Mouse (Mus musculus) stomach, postnatal 0 days (tissue): ENCODE data around the gene Hoxb3. TPM values are rescaled to one million over a fixed set of nuclear protein-coding genes. Genes with fewer than 3 reads are reported as not detected.

Experiments used
- ATAC-seq: fragments of 200-750 bp; cut with Nextera tagmentation; 2 replicates; pipeline ENCODE4 v1.8.0; 2017; ENCODE audit not compliant: low FRiP score, low TSS enrichment
- DNase-seq: peaks from one replicate; pipeline ENCODE4 v3.0.0-alpha.2; 2016; ENCODE audit warnings: low spot score
- H3K27ac ChIP-seq: fragments of 300-500 bp; sonication (generic); replicated peaks from 2 replicates; pipeline ENCODE4 v1.5.1; 2014; ENCODE audit warnings: mild to moderate bottlenecking, control low read depth
- H3K27me3 ChIP-seq: fragments of 300-500 bp; sonication (generic); 2 replicates; pipeline ENCODE4 v1.6.1; 2014; ENCODE audit warnings: low read length; ENCODE audit not compliant: control insufficient read depth, insufficient read depth
- H3K36me3 ChIP-seq: fragments of 300-500 bp; sonication (generic); 2 replicates; pipeline ENCODE4 v1.6.1; 2014; ENCODE audit warnings: low read length, mixed read lengths; ENCODE audit not compliant: control insufficient read depth, insufficient read depth
- H3K4me1 ChIP-seq: fragments of 300-500 bp; sonication (generic); replicated peaks from 2 replicates; pipeline ENCODE4 v1.6.1; 2014; ENCODE audit warnings: antibody characterized with exemption; ENCODE audit not compliant: control insufficient read depth, insufficient read depth
- H3K4me2 ChIP-seq: fragments of 300-500 bp; sonication (generic); replicated peaks from 2 replicates; pipeline ENCODE4 v1.6.1; 2014; ENCODE audit warnings: low read depth, mild to moderate bottlenecking, control low read depth, moderate library complexity
- H3K4me3 ChIP-seq: fragments of 300-500 bp; sonication (generic); 2 replicates; pipeline ENCODE4 v1.5.1; 2014; ENCODE audit warnings: low read depth, low read length, control low read depth
- H3K9ac ChIP-seq: fragments of 300-500 bp; sonication (generic); 2 replicates; pipeline ENCODE4 v1.6.1; 2014; ENCODE audit warnings: mild to moderate bottlenecking, low read length, control low read depth, mixed read lengths
- H3K9me3 ChIP-seq: fragments of 300-500 bp; sonication (generic); 2 replicates; pipeline ENCODE4 v1.6.1; 2016; ENCODE audit warnings: low read length; ENCODE audit not compliant: control insufficient read depth
- CTCF ChIP-seq: IDR thresholded peaks from 2 replicates; pipeline ENCODE4 v1.5.1; 2016; ENCODE audit warnings: antibody characterized with exemption, low read depth, mild to moderate bottlenecking, moderate library complexity
- EP300 ChIP-seq: optimal IDR thresholded peaks from 2 replicates; pipeline ENCODE3; 2016; ENCODE audit warnings: antibody characterized with exemption
- WGBS: fragments of 180-500 bp; shearing (Covaris S2); extraction: QIAGEN DNeasy Blood & Tissue Kit; methylation state at CpG from one replicate; pipeline ENCODE4 v1.1.7; 2014; 5-methylcytosine and 5-hydroxymethylcytosine counted together
- polyA plus RNA-seq: library from polyadenylated mRNA; unstranded; fragments of >200 nt; fragmentation: Nextera tagmentation; extraction: Ambion mirVana; gene quantifications from 2 replicates; pipeline ENCODE4 v1.2.1, GENCODE M21; 2015

Gene Hoxb3
- polyA plus RNA-seq, 1 experiment from 2014 or later: 0.97 TPM

DNA sequence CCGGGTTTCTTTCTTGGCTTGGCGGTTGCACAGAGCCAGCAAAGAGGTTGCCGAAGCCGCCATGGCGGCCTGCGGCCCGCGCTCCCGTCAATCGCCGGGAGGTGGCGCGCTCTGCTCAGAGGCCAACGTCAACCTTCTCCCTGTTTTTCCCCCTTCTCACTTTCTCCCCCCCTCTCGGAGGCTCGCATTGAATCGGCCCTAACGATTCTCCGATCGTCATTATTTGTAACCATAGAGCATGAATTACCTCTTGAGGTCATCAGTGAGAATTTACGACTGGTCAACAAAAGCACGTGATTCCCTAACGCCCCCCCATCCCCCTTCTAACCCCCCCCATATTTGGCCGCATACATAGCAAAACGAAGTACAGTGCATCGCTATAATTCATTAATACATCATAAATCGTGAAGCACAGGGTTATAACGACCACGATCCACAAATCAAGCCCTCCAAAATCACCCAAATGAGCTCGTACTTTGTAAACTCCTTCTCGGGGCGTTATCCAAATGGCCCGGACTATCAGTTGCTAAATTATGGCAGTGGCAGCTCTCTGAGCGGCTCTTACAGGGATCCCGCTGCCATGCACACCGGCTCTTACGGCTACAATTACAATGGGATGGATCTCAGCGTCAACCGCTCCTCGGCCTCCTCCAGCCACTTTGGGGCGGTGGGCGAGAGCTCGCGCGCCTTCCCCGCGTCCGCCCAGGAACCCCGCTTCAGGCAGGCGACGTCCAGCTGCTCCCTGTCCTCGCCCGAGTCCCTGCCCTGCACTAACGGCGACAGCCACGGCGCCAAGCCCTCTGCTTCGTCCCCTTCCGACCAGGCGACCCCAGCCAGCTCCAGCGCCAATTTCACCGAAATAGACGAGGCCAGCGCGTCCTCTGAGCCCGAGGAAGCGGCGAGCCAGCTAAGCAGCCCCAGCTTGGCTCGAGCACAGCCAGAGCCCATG lies 19.7 kb upstream of the Hoxb3 start, which contains the start of gene Hoxb5:
Gene Hoxb5, plus strand, starts transcription at position 186 of the 949 bp plus-strand sequence.
- Histone ChIP-seq H3K27ac (peak within 1 kb of the TSS; percentile 92), H3K4me3 (peak within 1 kb of the TSS; percentile 52), H3K4me1 (no peaks in the 10 kb centered on the region), H3K36me3 (no peaks in the 10 kb centered on the region), H3K4me2 (peak within 1 kb of the TSS; percentile 72), H3K9ac (peak within 1 kb of the TSS; percentile 80), H3K9me3 (no peaks in the 10 kb centered on the region), H3K27me3 (no peaks in the 10 kb centered on the region)
- peak; percentile 85 for DNase-seq
- peak; percentile 56; the same call in 1 of the 2 replicates for ATAC-seq
- WGBS: 2% methylated on average over 69 of the region's 69 CpGs
- TF ChIP-seq EP300: peak; percentile 28
- peak; percentile 92 for TF ChIP-seq CTCF

DNA sequence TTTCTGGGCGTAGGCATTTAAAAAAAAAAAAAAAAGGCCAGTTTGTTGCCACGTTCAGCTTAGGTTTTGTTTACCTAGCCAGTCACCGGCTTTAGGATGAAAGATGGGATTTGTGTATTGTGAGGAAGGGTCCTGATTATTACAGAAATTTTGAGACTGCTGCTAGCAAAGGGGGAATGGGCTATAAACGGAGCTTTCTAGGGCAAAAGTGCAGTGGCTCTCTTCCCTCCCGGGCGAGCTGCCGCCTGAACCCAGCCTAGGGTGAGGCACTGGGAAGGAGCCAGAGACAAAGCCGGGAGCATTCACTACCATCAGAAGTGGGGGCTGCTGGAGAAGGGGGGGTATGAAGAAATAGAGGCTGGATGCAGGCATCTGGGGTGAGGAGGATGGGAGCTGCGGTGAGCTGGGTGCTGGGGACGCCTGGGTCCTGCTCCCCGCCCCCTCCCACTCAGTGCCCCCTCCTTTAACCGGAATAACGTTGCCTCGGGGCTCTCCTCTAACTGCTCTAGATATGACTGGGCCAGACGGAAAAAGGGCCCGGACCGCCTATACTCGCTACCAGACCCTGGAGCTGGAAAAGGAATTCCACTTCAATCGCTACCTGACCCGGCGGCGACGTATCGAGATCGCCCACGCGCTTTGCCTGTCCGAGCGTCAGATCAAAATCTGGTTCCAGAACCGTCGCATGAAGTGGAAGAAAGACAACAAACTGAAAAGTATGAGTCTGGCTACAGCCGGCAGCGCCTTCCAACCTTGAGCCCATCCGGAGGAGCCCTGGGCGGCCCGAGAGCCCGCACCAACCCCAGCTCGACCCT lies 18.5 kb upstream of the Hoxb3 start:
- H3K9me3 ChIP-seq: no peaks in the 10 kb centered on the region
- DNase-seq: no peak
- H3K4me3 ChIP-seq: peak overlapping the region; percentile 52
- peak overlapping the region; percentile 72 for H3K4me2 ChIP-seq
- no peaks in the 10 kb centered on the region for H3K36me3 ChIP-seq
- no peak for ATAC-seq
- TF ChIP-seq CTCF (no peak), EP300 (no peak)
- H3K4me1 ChIP-seq: no peaks in the 10 kb centered on the region
- peak overlapping the region; percentile 80 for H3K9ac ChIP-seq
- H3K27me3 ChIP-seq: no peaks in the 10 kb centered on the region
- peak overlapping the region; percentile 92 for H3K27ac ChIP-seq
- 8% methylated on average over 38 of the region's 38 CpGs for WGBS

DNA sequence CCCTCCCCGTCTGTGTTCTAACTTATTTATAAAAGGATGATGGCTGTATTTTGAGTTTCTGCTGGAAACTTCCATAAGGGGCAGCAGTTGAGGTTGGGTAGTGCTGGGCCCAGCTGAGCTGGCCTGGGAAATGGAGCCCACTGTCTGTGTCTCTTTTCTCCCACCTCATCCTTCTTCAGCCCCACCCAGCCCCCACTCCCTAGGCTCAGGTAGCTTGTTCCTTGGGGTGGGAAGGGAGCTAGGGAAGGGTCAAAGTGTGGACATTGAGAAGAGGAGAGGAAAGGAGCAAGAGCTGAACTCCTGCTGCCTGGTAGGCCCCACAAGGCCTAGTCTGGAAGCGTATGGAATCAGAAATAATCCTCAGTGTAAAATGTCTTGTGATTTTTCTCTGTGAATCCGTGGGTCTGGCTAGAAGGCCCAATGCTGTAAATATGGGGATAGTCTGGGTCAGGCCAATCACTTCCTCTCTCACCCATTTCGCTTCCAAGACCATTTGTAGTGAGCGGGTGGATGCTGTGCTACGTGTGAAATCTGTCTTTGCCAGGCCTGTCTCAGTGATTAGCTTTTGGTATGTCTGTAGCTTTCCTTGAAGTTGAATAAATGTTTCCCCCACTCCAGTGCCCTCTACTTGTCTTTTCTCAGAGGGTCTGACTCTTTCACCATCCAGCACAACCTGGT lies 17.5 kb upstream of the Hoxb3 start:
- Histone ChIP-seq H3K4me3 (peak overlapping the region; percentile 52), H3K27ac (peak overlapping the region; percentile 86), H3K4me2 (peak overlapping the region; percentile 72), H3K4me1 (no peaks in the 10 kb centered on the region), H3K27me3 (no peaks in the 10 kb centered on the region), H3K36me3 (no peaks in the 10 kb centered on the region), H3K9me3 (no peaks in the 10 kb centered on the region), H3K9ac (peak overlapping the region; percentile 80)
- ATAC-seq: no peak
- WGBS: 51% methylated on average over 6 of the region's 6 CpGs
- no peak for DNase-seq
- TF ChIP-seq EP300 (no peak), CTCF (no peak)

DNA sequence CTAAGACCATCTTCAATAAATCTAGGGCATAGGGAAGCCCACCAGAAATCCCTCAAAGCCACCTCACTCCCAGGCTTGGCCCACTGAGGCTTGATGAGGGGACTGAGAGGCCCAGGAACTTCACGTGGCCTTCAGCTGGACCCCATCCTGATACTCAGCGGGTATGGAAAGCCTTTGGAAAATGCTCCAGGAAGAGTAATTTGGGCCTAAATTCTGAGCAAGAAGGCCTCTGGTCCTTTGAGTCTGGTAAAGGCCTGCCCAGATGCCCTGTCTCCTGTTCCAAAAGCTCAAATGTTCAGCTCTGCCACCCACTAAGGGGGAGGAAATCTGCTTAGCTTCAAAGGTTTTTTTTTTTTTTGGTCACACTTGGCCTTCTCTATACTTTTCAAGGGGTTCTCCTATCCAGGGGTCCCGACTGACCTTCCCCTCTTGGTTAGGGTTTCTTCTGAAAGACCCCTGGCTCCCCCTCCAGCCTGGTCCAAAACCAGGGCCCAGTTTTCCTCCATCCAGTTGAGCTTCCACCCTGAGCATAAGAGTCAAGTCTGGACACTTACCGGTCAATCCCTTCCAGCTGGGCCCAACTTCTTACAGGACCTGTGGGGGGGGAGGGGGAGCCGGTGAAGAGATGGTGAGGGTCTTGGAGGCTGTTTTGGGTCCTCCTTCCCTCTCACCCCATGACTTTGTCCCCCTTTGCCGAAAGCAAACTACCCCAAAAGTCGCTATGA lies 16.8 kb upstream of the Hoxb3 start:
- Histone ChIP-seq H3K9ac (peak overlapping the region; percentile 64), H3K27ac (peak overlapping the region; percentile 86), H3K4me1 (no peaks in the 10 kb centered on the region), H3K4me2 (peak overlapping the region; percentile 72), H3K4me3 (peak overlapping the region; percentile 52), H3K36me3 (no peaks in the 10 kb centered on the region), H3K9me3 (no peaks in the 10 kb centered on the region), H3K27me3 (no peaks in the 10 kb centered on the region)
- DNase-seq: no peak
- WGBS: 35% methylated on average over 7 of the region's 7 CpGs
- no peak for ATAC-seq
- TF ChIP-seq EP300: no peak
- no peak for TF ChIP-seq CTCF

DNA sequence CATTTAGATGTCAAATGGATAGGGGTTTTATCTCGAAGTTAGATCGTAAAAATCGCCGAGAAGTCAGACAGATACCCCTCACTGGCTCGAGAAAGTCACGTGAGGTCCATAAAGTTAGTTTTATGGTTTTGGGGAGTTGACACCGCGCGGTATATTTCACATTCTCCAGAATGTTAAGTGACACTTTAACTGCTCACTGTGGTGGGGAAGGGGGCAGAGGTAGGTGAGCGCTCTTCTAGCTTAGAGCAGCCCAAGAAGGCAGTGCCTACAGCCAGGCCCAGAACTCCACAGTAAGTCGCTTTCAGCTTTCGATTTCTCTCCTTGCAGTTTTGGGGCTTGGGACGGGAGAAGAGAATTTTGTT lies 16.2 kb upstream of the Hoxb3 start:
- peak overlapping the region; percentile 72 for H3K4me2 ChIP-seq
- TF ChIP-seq EP300 (no peak), CTCF (no peak)
- peak overlapping the region; percentile 31 for H3K4me3 ChIP-seq
- 0 out of 2 replicates have a peak, but pooled peaks cover under 1% of the 10 kb centered on the region for H3K27me3 ChIP-seq
- no peaks in the 10 kb centered on the region for H3K36me3 ChIP-seq
- ATAC-seq (no peak), DNase-seq (no peak)
- H3K9me3 ChIP-seq: no peaks in the 10 kb centered on the region
- peak overlapping the region; percentile 64 for H3K9ac ChIP-seq
- no peaks in the 10 kb centered on the region for H3K4me1 ChIP-seq
- 30% methylated on average over 13 of the region's 13 CpGs for WGBS
- H3K27ac ChIP-seq: peak overlapping the region; percentile 86
